Mouse (Mus musculus) bone marrow macrophage, adult 2 months (primary cell): ENCODE data around the gene Gkap1.

Experiments used
- CTCF ChIP-seq: IDR thresholded peaks from 2 replicates; pipeline ENCODE4 v1.5.1; 2012; ENCODE audit warnings: low read depth, mild to moderate bottlenecking, low read length, moderate library complexity
- POLR2A ChIP-seq: IDR thresholded peaks from 2 replicates; pipeline ENCODE4 v1.6.1; 2012; ENCODE audit warnings: mild to moderate bottlenecking, low read depth, low read length, borderline replicate concordance

DNA sequence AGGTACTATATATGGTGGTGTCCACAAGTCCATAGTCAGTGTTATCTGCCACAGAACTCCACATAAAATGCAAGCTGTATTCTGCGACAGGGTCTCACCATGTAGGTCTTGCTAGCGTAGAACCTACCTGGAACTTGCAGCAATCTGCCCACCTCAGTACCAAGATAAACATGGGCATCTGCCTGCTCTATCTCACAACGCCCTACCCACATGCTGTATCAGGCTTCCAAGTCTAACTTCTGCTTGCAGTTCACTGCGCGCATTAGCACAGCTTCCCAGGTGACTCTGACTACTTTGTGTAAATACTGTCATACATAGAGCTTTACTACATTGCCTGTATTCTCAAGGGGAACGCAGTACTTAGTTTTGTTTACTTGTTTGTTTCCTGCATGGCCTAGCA is 26.5 kb upstream of the Gkap1 start:
- TF ChIP-seq CTCF (no peak), POLR2A (no peak)
